Mouse (Mus musculus): ENCODE measurements around the gene Tmem132a. TPM values are rescaled to one million over a fixed set of nuclear protein-coding genes. Genes with fewer than 3 reads are reported as not detected.

Tmem132a gene
- polyA plus RNA-seq, 1 experiment from 2014 or later = 51.5 TPM

GRCm38 (mm10) chr19:10809428-10810175 is 60.1 kb downstream of the Tmem132a start:
- 79% methylated on average over 11 of the region's 11 CpGs for WGBS
- Histone ChIP-seq H3K27me3 (ENCODE audit: control insufficient read depth, insufficient read depth, low read length) (no peaks in the 10 kb centered on the region), H3K27ac (replicated peaks; ENCODE audit: low read depth, low read length) (no peak overlapping the region), H3K9ac (replicated peaks; ENCODE audit: low read length) (no peak overlapping the region), H3K36me3 (replicated peaks; ENCODE audit: control insufficient read depth, insufficient read depth, low read depth, low read length) (no peaks in the 10 kb centered on the region), H3K4me1 (ENCODE audit: control insufficient read depth, insufficient read depth, low read length) (no peaks in the 10 kb centered on the region), H3K9me3 (replicated peaks; ENCODE audit: control insufficient read depth, low read length) (no peaks in the 10 kb centered on the region), H3K4me2 (ENCODE audit: low read depth, low read length) (no peak overlapping the region), H3K4me3 (ENCODE audit: low read depth, low read length) (no peak overlapping the region)
- ATAC-seq (replicated peaks; ENCODE audit: insufficient number of reproducible peaks, low FRiP score, low TSS enrichment, low read depth) (no peak), DNase-seq (ENCODE audit: low spot score) (peak; percentile 52)

GRCm38 (mm10) chr19:10808524-10809233 is 61.1 kb downstream of the Tmem132a start:
- H3K9me3 ChIP-seq (replicated peaks; ENCODE audit: control insufficient read depth, low read length) = no peaks in the 10 kb centered on the region
- DNase-seq (ENCODE audit: low spot score) (no peak), ATAC-seq (replicated peaks; ENCODE audit: insufficient number of reproducible peaks, low FRiP score, low TSS enrichment, low read depth) (no peak)
- no peak overlapping the region for H3K4me3 ChIP-seq (ENCODE audit: low read depth, low read length)
- H3K4me1 ChIP-seq (ENCODE audit: control insufficient read depth, insufficient read depth, low read length) = no peaks in the 10 kb centered on the region
- no peak overlapping the region for H3K9ac ChIP-seq (replicated peaks; ENCODE audit: low read length)
- H3K36me3 ChIP-seq (replicated peaks; ENCODE audit: control insufficient read depth, insufficient read depth, low read depth, low read length) = no peaks in the 10 kb centered on the region
- H3K27ac ChIP-seq (replicated peaks; ENCODE audit: low read depth, low read length) = no peak overlapping the region
- no peak overlapping the region for H3K4me2 ChIP-seq (ENCODE audit: low read depth, low read length)
- WGBS = 87% methylated on average over 12 of the region's 12 CpGs
- H3K27me3 ChIP-seq (ENCODE audit: control insufficient read depth, insufficient read depth, low read length) = no peaks in the 10 kb centered on the region

Other genes starting within 250 kb of the Tmem132a start
- gene Vwce, start 235.7 kb downstream of the Tmem132a start, polyA plus RNA-seq (2014; fragmentation: Nextera tagmentation; extraction: Ambion mirVana) = 0.73 and 0.96 TPM in 2 replicates
- gene Pga5, start 191.9 kb downstream of the Tmem132a start, polyA plus RNA-seq (2014; fragmentation: Nextera tagmentation; extraction: Ambion mirVana) = not detected in 2 replicates
- 26.2 and 31.8 TPM in 2 replicates for gene Vps37c, start 181.2 kb downstream of the Tmem132a start, polyA plus RNA-seq (2014; fragmentation: Nextera tagmentation; extraction: Ambion mirVana)
- 0.15 TPM in 1 of 2 replicates, not detected in the other for gene Cd5, start 130.9 kb downstream of the Tmem132a start, polyA plus RNA-seq (2014; fragmentation: Nextera tagmentation; extraction: Ambion mirVana)
- gene Cd6, start 39.9 kb downstream of the Tmem132a start, polyA plus RNA-seq (2014; fragmentation: Nextera tagmentation; extraction: Ambion mirVana) = not detected in 2 replicates
- gene Slc15a3, start 30.2 kb downstream of the Tmem132a start, polyA plus RNA-seq (2014; fragmentation: Nextera tagmentation; extraction: Ambion mirVana) = 0.24 and 0.67 TPM in 2 replicates
- gene Tmem109, start 12.1 kb upstream of the Tmem132a start, polyA plus RNA-seq (2014; fragmentation: Nextera tagmentation; extraction: Ambion mirVana) = 64.9 and 67.5 TPM in 2 replicates
- 46.7 and 48.4 TPM in 2 replicates for gene Prpf19, start 25.3 kb upstream of the Tmem132a start, polyA plus RNA-seq (2014; fragmentation: Nextera tagmentation; extraction: Ambion mirVana)
- not detected in 2 replicates for gene Zp1, start 50.7 kb upstream of the Tmem132a start, polyA plus RNA-seq (2014; fragmentation: Nextera tagmentation; extraction: Ambion mirVana)
- not detected in 2 replicates for gene Ptgdr2, start 67.2 kb upstream of the Tmem132a start, polyA plus RNA-seq (2014; fragmentation: Nextera tagmentation; extraction: Ambion mirVana)
- gene Ccdc86, start 79.3 kb upstream of the Tmem132a start, polyA plus RNA-seq (2014; fragmentation: Nextera tagmentation; extraction: Ambion mirVana) = 24.0 and 25.1 TPM in 2 replicates
- not detected in 2 replicates for gene Ms4a10, start 104.7 kb upstream of the Tmem132a start, polyA plus RNA-seq (2014; fragmentation: Nextera tagmentation; extraction: Ambion mirVana)
- gene Ms4a15, start 123.3 kb upstream of the Tmem132a start, polyA plus RNA-seq (2014; fragmentation: Nextera tagmentation; extraction: Ambion mirVana) = not detected in 2 replicates
- gene Ms4a18, start 148.1 kb upstream of the Tmem132a start, polyA plus RNA-seq (2014; fragmentation: Nextera tagmentation; extraction: Ambion mirVana) = not detected in 2 replicates
- not detected in 2 replicates for gene Ms4a8a, start 211.2 kb upstream of the Tmem132a start, polyA plus RNA-seq (2014; fragmentation: Nextera tagmentation; extraction: Ambion mirVana)

Data from embryonic facial prominence, embryonic 11.5 days (tissue).